Mouse (Mus musculus): Measurements from ENCODE around the gene Zfp994. TPM values are rescaled to one million over a fixed set of nuclear protein-coding genes. Genes with fewer than 3 reads are reported as not detected.
"Not testable (repeated sequence)": the region's sequence is repeated elsewhere in the genome, so short reads cannot be mapped to it uniquely, and the experiment has no call there.

Zfp994 gene
- polyA plus RNA-seq (2012; ENCODE audit: insufficient read depth, low replicate concordance): 0.23 TPM in 1 of 2 replicates, not detected in the other

- not testable (repeated sequence) for H3K4me1 ChIP-seq; H3K9me3 ChIP-seq; H3K27me3 ChIP-seq (replicated peaks); H3K36me3 ChIP-seq (replicated peaks; ENCODE audit: low read length)
- H3K4me3 ChIP-seq (replicated peaks): peak within 1 kb of the TSS; percentile 90
Observed at GRCm38 (mm10) chr17:22225422-22226012, at the start of gene Zfp994. Zfp994 (minus strand) TSS chr17:22225616.

GRCm38 (mm10) chr17:22230701-22231100, 5.3 kb upstream of the Zfp994 start:
- not testable (repeated sequence) for H3K9me3 ChIP-seq; H3K4me3 ChIP-seq (replicated peaks); H3K36me3 ChIP-seq (replicated peaks; ENCODE audit: low read length); H3K4me1 ChIP-seq; H3K27me3 ChIP-seq (replicated peaks)

GRCm38 (mm10) chr17:22225015-22225414, 401 bp downstream of the Zfp994 start:
- H3K27me3 ChIP-seq (replicated peaks); H3K36me3 ChIP-seq (replicated peaks; ENCODE audit: low read length); H3K9me3 ChIP-seq; H3K4me1 ChIP-seq: not testable (repeated sequence)
- H3K4me3 ChIP-seq (replicated peaks): peak overlapping the region; percentile 90

GRCm38 (mm10) chr17:22165722-22166294, 59.6 kb downstream of the Zfp994 start, which contains the start of gene Zfp947:
Zfp947 (minus strand) TSS chr17:22166190.
- not testable (repeated sequence) for H3K36me3 ChIP-seq (replicated peaks; ENCODE audit: low read length); H3K27me3 ChIP-seq (replicated peaks); H3K9me3 ChIP-seq; H3K4me1 ChIP-seq
- peak within 1 kb of the TSS; percentile 90 for H3K4me3 ChIP-seq (replicated peaks)

- not testable (repeated sequence) for H3K36me3 ChIP-seq (replicated peaks; ENCODE audit: low read length); H3K27me3 ChIP-seq (replicated peaks)
Observed at GRCm38 (mm10) chr17:22165304-22165703, 60.1 kb downstream of the Zfp994 start.

GRCm38 (mm10) chr17:22153951-22154350, 71.5 kb downstream of the Zfp994 start:
- H3K9me3 ChIP-seq; H3K27me3 ChIP-seq (replicated peaks); H3K36me3 ChIP-seq (replicated peaks; ENCODE audit: low read length); H3K4me3 ChIP-seq (replicated peaks); H3K4me1 ChIP-seq: not testable (repeated sequence)

More at GRCm38 (mm10) chr17:22165304-22165703, 60.1 kb downstream of the Zfp994 start:
- not testable (repeated sequence) for H3K4me1 ChIP-seq, H3K9me3 ChIP-seq
- peak overlapping the region; percentile 90 for H3K4me3 ChIP-seq (replicated peaks)

Other genes starting within 250 kb of the Zfp994 start
- gene Zfp947, start 59.4 kb downstream of the Zfp994 start, polyA plus RNA-seq (2012; ENCODE audit: insufficient read depth, low replicate concordance): not detected in 2 replicates
- gene CT030661.1, start 89.2 kb upstream of the Zfp994 start, polyA plus RNA-seq (2012; ENCODE audit: insufficient read depth, low replicate concordance): 0.43 TPM in 1 of 2 replicates, not detected in the other
- 0.53 TPM in 1 of 2 replicates, not detected in the other for gene Zfp944, start 135.8 kb upstream of the Zfp994 start, polyA plus RNA-seq (2012; ENCODE audit: insufficient read depth, low replicate concordance)
- gene Zfp758, start 135.8 kb upstream of the Zfp994 start, polyA plus RNA-seq (2012; ENCODE audit: insufficient read depth, low replicate concordance): 0.09 TPM in 1 of 2 replicates, not detected in the other
- 0.65 TPM in 1 of 2 replicates, not detected in the other for gene Zfp946, start 198.6 kb upstream of the Zfp994 start, polyA plus RNA-seq (2012; ENCODE audit: insufficient read depth, low replicate concordance)

Measured in megakaryocyte, embryonic 14.5 days (primary cell).